Mouse (Mus musculus) heart, adult 2 months (tissue): ENCODE results near the gene Zfp287. TPM values are rescaled to one million over a fixed set of nuclear protein-coding genes. Genes with fewer than 3 reads are reported as not detected.

ENCODE experiments used
- DNase-seq, 2 experiments: peaks; one replicate each; pipeline ENCODE4 v3.0.0; 2021
- H3K27ac ChIP-seq: fragments of 200-600 bp; 2 replicates; pipeline ENCODE4 v1.8.1; 2022
- H3K27me3 ChIP-seq: fragments of 200-500 bp; 2 replicates; pipeline ENCODE4 v1.6.1; 2012; ENCODE audit warnings: mild to moderate bottlenecking, low read length, inconsistent platforms, mixed read lengths; ENCODE audit not compliant: control insufficient read depth, insufficient read depth
- H3K36me3 ChIP-seq: fragments of 200-500 bp; 2 replicates; pipeline ENCODE4 v1.6.1; 2012; ENCODE audit warnings: low read length, inconsistent platforms; ENCODE audit not compliant: control insufficient read depth, insufficient read depth
- H3K4me1 ChIP-seq: fragments of 200-500 bp; 2 replicates; pipeline ENCODE4 v1.6.1; 2011; ENCODE audit warnings: low read length; ENCODE audit not compliant: control insufficient read depth, insufficient read depth
- H3K4me3 ChIP-seq: fragments of 200-600 bp; 2 replicates; pipeline ENCODE4 v1.8.1; 2022
- H3K79me2 ChIP-seq: fragments of 200-500 bp; replicated peaks from 2 replicates; pipeline ENCODE4 v1.6.1; 2012; ENCODE audit warnings: mild to moderate bottlenecking, inconsistent platforms, low read length, moderate library complexity, mixed read lengths; ENCODE audit not compliant: control insufficient read depth, insufficient read depth
- H3K9ac ChIP-seq: fragments of 200-500 bp; 2 replicates; pipeline ENCODE4 v1.6.1; 2012; ENCODE audit warnings: low read depth, mild to moderate bottlenecking, control low read depth, inconsistent platforms, low read length, mixed read lengths
- CTCF ChIP-seq: fragments of 200-600 bp; IDR thresholded peaks from 2 replicates; pipeline ENCODE4 v1.8.1; 2022; ENCODE audit warnings: antibody characterized with exemption, mild to moderate bottlenecking, moderate library complexity
- EP300 ChIP-seq: fragments of 200-500 bp; IDR thresholded peaks from 2 replicates; pipeline ENCODE4 v1.6.1; 2011; ENCODE audit warnings: low read depth, low read length, control low read depth; ENCODE audit not compliant: insufficient read depth
- POLR2A ChIP-seq: fragments of 200-500 bp; IDR thresholded peaks from 2 replicates; pipeline ENCODE4 v1.6.1; 2011; ENCODE audit warnings: mild to moderate bottlenecking, low read depth, low read length, control low read depth; ENCODE audit not compliant: insufficient read depth
- WGBS: fragments of 180-500 bp; shearing (Covaris S2); methylation state at CpG from one replicate; pipeline ENCODE4 v1.1.7; 2018; 5-methylcytosine and 5-hydroxymethylcytosine counted together
- intact Hi-C: fragments of 180-260 bp; cut with DNase I; formaldehyde crosslinking; loops from one replicate; pipeline ENCODE4 v1.15.1; 2025
- polyA plus RNA-seq: library from polyadenylated mRNA; depleted of rRNA; stranded (reverse); fragments of >200 nt; gene quantifications from 2 replicates; pipeline ENCODE4 v1.2.3, GENCODE M21; 2012
- total RNA-seq, 2 experiments: library from RNA; stranded (reverse); gene quantifications; 2 replicates each; pipeline ENCODE4 v1.2.3; 2021

Zfp287 gene
- total and polyA plus RNA-seq, 3 experiments, result 1.4 to 2.5 (median 1.9) TPM

DNA sequence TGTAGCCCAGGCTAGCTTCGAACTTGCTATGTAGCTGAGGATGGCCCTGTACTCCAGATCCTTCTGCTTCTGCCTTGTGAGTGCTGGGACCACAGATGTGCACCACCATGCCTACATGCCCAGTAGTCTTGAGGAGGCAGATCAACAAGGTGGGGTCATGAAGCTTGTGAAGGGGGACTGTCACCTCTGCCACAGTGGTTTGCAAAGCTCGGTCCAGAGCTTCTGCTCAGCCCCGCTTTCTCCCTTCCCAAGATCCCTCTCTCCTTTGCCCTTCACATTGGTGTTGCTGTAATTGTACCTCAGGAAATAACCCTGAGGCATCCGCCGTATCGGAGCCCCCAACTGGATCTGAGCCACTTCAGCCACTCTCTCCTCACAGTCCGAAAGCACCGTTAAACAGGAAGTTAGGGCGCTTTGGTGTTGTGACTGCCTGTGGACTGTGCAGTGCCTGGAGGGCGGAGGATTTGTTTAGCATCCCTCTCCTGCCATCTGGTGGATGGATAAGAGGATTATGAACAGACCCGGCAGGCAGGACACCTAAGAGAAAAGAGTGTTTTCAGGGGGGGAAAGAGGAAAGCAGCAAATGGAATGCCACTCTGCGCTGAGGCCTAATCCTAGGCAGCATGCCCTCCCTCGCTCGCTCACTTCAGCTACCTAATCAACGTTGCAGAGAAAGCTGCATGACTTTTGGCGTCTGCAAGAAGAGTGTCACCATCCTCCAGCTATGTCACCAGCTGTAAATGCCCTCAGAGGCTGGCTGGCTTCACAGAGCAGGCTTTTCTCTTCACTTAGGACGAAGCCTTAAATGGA lies 56.0 kb downstream of the Zfp287 start:
- no peaks in the 10 kb centered on the region for H3K36me3 ChIP-seq
- H3K9ac ChIP-seq, result peak overlapping the region; percentile 49; the same call in 1 of the 2 replicates
- no peaks in the 10 kb centered on the region for H3K79me2 ChIP-seq
- no peaks in the 10 kb centered on the region for H3K4me1 ChIP-seq
- peak overlapping the region; percentile 27; the same call in 1 of the 2 replicates for H3K4me3 ChIP-seq
- peak; percentile 47 to 64 for DNase-seq
- 16% methylated on average over 17 of the region's 17 CpGs for WGBS
- H3K27ac ChIP-seq, result no peak overlapping the region; the same call in 1 of the 2 replicates
- intact Hi-C loops, result loop anchor here (1.0 to 2.0 kb wide), 2 partner anchors 27 to 62 kb away; partner anchors contain the start of genes Lrrc75a and Mmgt2
- TF ChIP-seq CTCF (peak; percentile 85), POLR2A (no peak), EP300 (peak; percentile 81; the same call in 1 of the 2 replicates)
- no peaks in the 10 kb centered on the region for H3K27me3 ChIP-seq

DNA sequence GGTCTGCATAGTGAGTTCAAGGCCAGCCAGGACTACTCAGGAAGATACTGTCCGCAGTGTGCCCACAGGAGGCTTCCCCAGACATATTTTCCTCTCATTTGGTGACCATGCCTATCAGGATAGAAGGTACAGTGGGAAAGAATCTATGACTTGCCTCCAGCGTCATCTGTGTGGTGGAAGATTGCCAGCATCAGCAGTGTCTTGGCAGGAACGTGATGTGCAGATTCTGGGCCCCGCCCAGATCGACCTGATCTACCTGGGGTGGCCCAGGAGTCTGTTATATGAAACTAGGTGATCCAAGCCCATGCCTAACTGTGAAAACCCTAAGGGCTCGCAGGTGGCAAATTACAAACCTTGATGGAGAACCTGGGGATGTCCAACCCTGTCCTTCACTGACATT lies 61.7 kb downstream of the Zfp287 start:
- Histone ChIP-seq H3K4me1 (peaks cover 2% of the 10 kb centered on the region; the same call in 1 of the 2 replicates), H3K27me3 (no peaks in the 10 kb centered on the region), H3K27ac (no peak overlapping the region), H3K9ac (no peak overlapping the region), H3K4me3 (no peak overlapping the region), H3K79me2 (no peaks in the 10 kb centered on the region), H3K36me3 (no peaks in the 10 kb centered on the region)
- 69% methylated on average over 6 of the region's 6 CpGs for WGBS
- DNase-seq, result no peak
- TF ChIP-seq CTCF, result no peak
- no peak for TF ChIP-seq POLR2A
- no peak for TF ChIP-seq EP300
- intact Hi-C loops, result no loop called here

DNA sequence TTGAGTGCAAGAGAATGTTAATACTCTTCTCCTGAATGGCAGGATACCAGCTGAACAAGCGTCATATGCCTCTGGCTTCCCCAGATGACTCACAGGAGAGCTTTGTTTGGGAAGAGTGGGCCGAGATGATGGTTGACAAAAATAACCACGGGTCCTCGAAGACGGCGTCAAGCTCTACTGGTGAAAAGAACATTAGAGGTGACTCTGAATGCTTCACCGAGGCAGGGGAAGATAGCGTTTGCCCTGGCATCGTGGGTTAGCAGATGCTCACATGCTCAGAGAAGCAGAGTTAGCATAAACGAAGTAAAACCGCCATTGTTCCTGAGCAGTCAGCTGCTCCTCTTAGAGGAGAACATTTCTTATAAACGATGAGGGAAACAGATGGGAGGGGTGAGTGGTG lies 62.2 kb downstream of the Zfp287 start:
- Histone ChIP-seq H3K27me3 (no peaks in the 10 kb centered on the region), H3K9ac (no peak overlapping the region), H3K4me1 (peaks cover 2% of the 10 kb centered on the region; the same call in 1 of the 2 replicates), H3K79me2 (no peaks in the 10 kb centered on the region), H3K27ac (no peak overlapping the region), H3K36me3 (no peaks in the 10 kb centered on the region), H3K4me3 (no peak overlapping the region)
- intact Hi-C loops, result no loop called here
- no peak for DNase-seq
- TF ChIP-seq EP300 (no peak), POLR2A (no peak), CTCF (no peak)
- 15% methylated on average over 12 of the region's 12 CpGs for WGBS

DNA sequence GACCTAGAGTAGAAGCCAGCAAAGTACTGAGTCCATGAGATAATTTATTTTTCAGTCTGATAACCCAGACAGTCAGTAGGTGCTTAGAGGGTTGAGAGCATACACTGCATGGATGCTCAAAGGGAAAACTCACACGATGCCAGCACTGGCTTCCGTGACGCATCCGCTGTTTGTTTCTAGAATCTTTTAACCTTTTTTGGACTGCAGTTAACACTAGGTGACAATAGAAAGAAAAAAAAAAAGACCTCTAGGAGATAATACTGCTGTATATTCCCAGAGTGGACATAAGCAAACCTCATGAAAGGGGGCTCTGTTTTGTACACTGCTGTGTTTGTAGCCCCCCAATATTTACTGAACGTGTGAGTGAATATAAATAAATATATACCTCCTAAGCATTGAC lies 62.7 kb downstream of the Zfp287 start:
- no peak overlapping the region for H3K4me3 ChIP-seq
- intact Hi-C loops, result no loop called here
- H3K4me1 ChIP-seq, result peaks cover 2% of the 10 kb centered on the region; the same call in 1 of the 2 replicates
- H3K79me2 ChIP-seq, result no peaks in the 10 kb centered on the region
- DNase-seq, result no peak
- 76% methylated on average over 5 of the region's 5 CpGs for WGBS
- no peaks in the 10 kb centered on the region for H3K36me3 ChIP-seq
- no peaks in the 10 kb centered on the region for H3K27me3 ChIP-seq
- H3K27ac ChIP-seq, result no peak overlapping the region
- H3K9ac ChIP-seq, result no peak overlapping the region
- TF ChIP-seq CTCF (no peak), EP300 (no peak), POLR2A (no peak)

DNA sequence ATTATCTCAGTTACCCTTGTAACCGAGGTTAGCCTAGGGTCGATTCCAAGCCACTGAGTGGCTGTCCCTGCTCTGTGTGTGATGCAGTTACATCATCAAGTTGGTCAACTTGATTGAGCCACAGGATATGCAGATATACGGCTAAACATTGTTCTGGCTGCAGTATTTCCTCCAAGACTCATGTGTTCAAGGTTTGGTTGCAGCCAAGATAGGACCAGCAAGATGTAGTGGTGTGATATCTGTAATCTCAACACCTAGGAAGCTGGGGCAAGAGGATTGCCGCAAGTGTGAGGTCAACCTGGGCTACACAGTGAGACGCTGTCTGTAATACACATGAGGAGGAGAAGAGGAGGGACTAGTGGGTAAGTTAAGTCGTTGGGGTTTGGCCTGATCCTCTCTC lies 67.5 kb downstream of the Zfp287 start:
- 73% methylated on average over 6 of the region's 6 CpGs for WGBS
- Histone ChIP-seq H3K79me2 (no peaks in the 10 kb centered on the region), H3K27ac (no peak overlapping the region), H3K36me3 (no peaks in the 10 kb centered on the region), H3K4me1 (peaks cover 2% of the 10 kb centered on the region), H3K4me3 (no peak overlapping the region), H3K27me3 (no peaks in the 10 kb centered on the region), H3K9ac (no peak overlapping the region)
- intact Hi-C loops, result no loop called here
- no peak for DNase-seq
- no peak for TF ChIP-seq EP300
- TF ChIP-seq CTCF, result no peak
- TF ChIP-seq POLR2A, result no peak

DNA sequence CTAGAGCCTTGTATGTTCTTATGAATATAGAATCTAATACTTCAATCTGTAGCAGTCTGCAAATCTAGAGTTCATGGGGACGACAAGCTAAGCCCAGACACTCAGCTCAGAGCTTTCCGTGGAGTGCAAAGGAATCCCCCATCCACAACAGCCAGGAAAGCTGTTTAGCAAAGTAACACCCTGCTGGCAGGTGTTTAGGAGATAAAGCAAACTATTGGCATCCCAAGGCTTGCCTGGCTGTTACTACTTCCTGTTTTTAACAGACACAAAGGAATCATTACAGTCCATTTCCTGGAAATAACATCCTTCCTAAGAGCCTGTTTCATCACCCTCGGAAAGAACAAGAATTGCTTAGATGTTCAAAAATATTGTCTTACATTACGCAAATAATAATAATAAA lies 70.8 kb downstream of the Zfp287 start:
- Histone ChIP-seq H3K79me2 (peaks cover 2% of the 10 kb centered on the region; the same call in 1 of the 2 replicates), H3K27ac (no peak overlapping the region), H3K4me1 (peaks cover 4% of the 10 kb centered on the region), H3K27me3 (no peaks in the 10 kb centered on the region), H3K36me3 (no peaks in the 10 kb centered on the region), H3K4me3 (no peak overlapping the region), H3K9ac (no peak overlapping the region)
- intact Hi-C loops, result no loop called here
- TF ChIP-seq EP300 (no peak), POLR2A (no peak), CTCF (no peak)
- no peak for DNase-seq
- 31% methylated on average over 4 of the region's 4 CpGs for WGBS
